Mouse (Mus musculus) bone marrow, adult 2 months (tissue): ENCODE results near the gene Man1a.

Experiments used
- CTCF ChIP-seq: fragments of 200-500 bp; IDR thresholded peaks from 2 replicates; pipeline ENCODE4 v1.5.1; 2011; ENCODE audit warnings: low read length, control low read depth; ENCODE audit not compliant: control insufficient read depth, insufficient read depth
- POLR2A ChIP-seq: fragments of 200-500 bp; IDR thresholded peaks from 2 replicates; pipeline ENCODE4 v1.6.1; 2011; ENCODE audit warnings: low read depth, mild to moderate bottlenecking, control low read depth, low read length, borderline replicate concordance; ENCODE audit not compliant: control insufficient read depth

DNA sequence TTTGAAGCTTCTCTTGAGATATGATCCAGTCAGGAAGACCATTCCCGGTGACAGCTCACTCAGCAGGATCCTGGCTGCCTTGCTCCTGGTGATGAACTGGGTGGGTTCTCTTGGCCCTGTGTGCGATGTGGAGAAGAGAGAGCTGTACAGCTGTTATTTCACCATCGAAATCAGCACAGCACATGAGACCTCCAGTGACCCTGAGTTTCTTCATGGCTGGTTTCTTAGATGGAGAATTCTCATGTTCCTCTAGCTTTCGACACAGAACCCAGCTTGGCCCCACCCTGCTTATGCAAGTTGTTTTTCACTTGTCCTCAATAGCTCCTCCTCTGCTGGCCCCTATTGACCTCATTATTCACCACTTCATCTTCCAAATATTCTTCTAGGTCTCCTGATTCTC is 200.5 kb downstream of the Man1a start:
- no peak for TF ChIP-seq CTCF
- no peak for TF ChIP-seq POLR2A
